Mouse (Mus musculus) forebrain, embryonic 14.5 days (tissue): Measurements from ENCODE around the gene Klhdc9. TPM values are rescaled to one million over a fixed set of nuclear protein-coding genes. Genes with fewer than 3 reads are reported as not detected.
"Not testable (repeated sequence)": the region's sequence is repeated elsewhere in the genome, so short reads cannot be mapped to it uniquely, and the experiment has no call there.

Experiments
- ATAC-seq: fragments of 200-750 bp; cut with Nextera tagmentation; 2 replicates; pipeline ENCODE4 v1.8.0; 2017; ENCODE audit warnings: mild to moderate bottlenecking, moderate library complexity
- DNase-seq: peaks from one replicate; pipeline ENCODE4 v3.0.0-alpha.2; 2015; ENCODE audit warnings: low spot score
- H3K27ac ChIP-seq: fragments of 300-500 bp; sonication (generic); 2 replicates; pipeline ENCODE4 v1.5.1; 2014; ENCODE audit warnings: low read depth, mild to moderate bottlenecking, control low read depth, low read length, moderate library complexity
- H3K27me3 ChIP-seq: fragments of 300-500 bp; sonication (generic); replicated peaks from 2 replicates; pipeline ENCODE4 v1.6.1; 2014; ENCODE audit warnings: low read length, control low read depth, mixed read lengths; ENCODE audit not compliant: control insufficient read depth, insufficient read depth
- H3K36me3 ChIP-seq: fragments of 300-500 bp; sonication (generic); 2 replicates; pipeline ENCODE4 v1.6.1; 2014; ENCODE audit warnings: low read length, control low read depth; ENCODE audit not compliant: control insufficient read depth, insufficient read depth
- H3K4me1 ChIP-seq: fragments of 300-500 bp; sonication (generic); 2 replicates; pipeline ENCODE4 v1.6.1; 2014; ENCODE audit warnings: antibody characterized with exemption, low read length, control low read depth; ENCODE audit not compliant: control insufficient read depth, insufficient read depth
- H3K4me2 ChIP-seq: fragments of 300-500 bp; sonication (generic); 2 replicates; pipeline ENCODE4 v1.6.1; 2014; ENCODE audit warnings: mild to moderate bottlenecking, control low read depth, low read length
- H3K4me3 ChIP-seq: fragments of 300-500 bp; sonication (generic); 2 replicates; pipeline ENCODE4 v1.5.1; 2014; ENCODE audit warnings: low read depth, low read length, control low read depth
- H3K9ac ChIP-seq: fragments of 300-500 bp; sonication (generic); 2 replicates; pipeline ENCODE4 v1.6.1; 2014; ENCODE audit warnings: mild to moderate bottlenecking, low read length, control low read depth, moderate library complexity
- H3K9me3 ChIP-seq: fragments of 300-500 bp; sonication (generic); replicated peaks from 2 replicates; pipeline ENCODE4 v1.6.1; 2016; ENCODE audit warnings: low read length, control low read depth, mixed read lengths; ENCODE audit not compliant: control insufficient read depth
- WGBS: fragments of 180-500 bp; shearing (Covaris S2); extraction: QIAGEN DNeasy Blood & Tissue Kit; methylation state at CpG from one replicate; pipeline ENCODE4 v1.1.7; 2014; 5-methylcytosine and 5-hydroxymethylcytosine counted together
- polyA plus RNA-seq: library from polyadenylated mRNA; unstranded; fragments of >200 nt; fragmentation: Nextera tagmentation; extraction: Ambion mirVana; gene quantifications from 2 replicates; pipeline ENCODE4 v1.2.1, GENCODE M21; 2014

Klhdc9 gene
- polyA plus RNA-seq, 1 experiment from 2014 or later = 5.2 TPM

GRCm38 (mm10) chr1:171328244-171328643 lies 32.4 kb downstream of the Klhdc9 start:
- Histone ChIP-seq H3K4me3 (peak overlapping the region; percentile 84), H3K4me2 (peak overlapping the region; percentile 52), H3K27me3 (no peaks in the 10 kb centered on the region), H3K9me3 (no peaks in the 10 kb centered on the region), H3K27ac (peak overlapping the region; percentile 97), H3K36me3 (0 out of 2 replicates have a peak, but pooled peaks cover 3% of the 10 kb centered on the region), H3K9ac (peak overlapping the region; percentile 79), H3K4me1 (peaks cover 19% of the 10 kb centered on the region)
- WGBS = 41% methylated on average over 9 of the region's 9 CpGs
- DNase-seq (peak; percentile 22), ATAC-seq (no peak)

- WGBS = 88% methylated on average over 4 of the region's 4 CpGs
- H3K27me3 ChIP-seq, DNase-seq, H3K36me3 ChIP-seq, H3K4me3 ChIP-seq, H3K4me2 ChIP-seq, H3K9me3 ChIP-seq, H3K27ac ChIP-seq, ATAC-seq, H3K9ac ChIP-seq: not testable (repeated sequence)
- H3K4me1 ChIP-seq = peaks cover 19% of the 10 kb centered on the region
Observed at GRCm38 (mm10) chr1:171326588-171326987, 34.0 kb downstream of the Klhdc9 start.

GRCm38 (mm10) chr1:171325571-171325970 lies 35.0 kb downstream of the Klhdc9 start:
- Histone ChIP-seq H3K9ac (no peak overlapping the region), H3K27ac (no peak overlapping the region), H3K36me3 (0 out of 2 replicates have a peak, but pooled peaks cover 3% of the 10 kb centered on the region), H3K9me3 (no peaks in the 10 kb centered on the region), H3K4me2 (no peak overlapping the region), H3K27me3 (no peaks in the 10 kb centered on the region), H3K4me3 (no peak overlapping the region), H3K4me1 (peaks cover 13% of the 10 kb centered on the region)
- ATAC-seq (no peak), DNase-seq (no peak)
- WGBS = 94% methylated on average over 2 of the region's 2 CpGs

GRCm38 (mm10) chr1:171322012-171322411 lies 38.6 kb downstream of the Klhdc9 start:
- no peaks in the 10 kb centered on the region for H3K27me3 ChIP-seq
- no peak overlapping the region for H3K4me3 ChIP-seq
- ATAC-seq (0 out of 2 replicates have a peak, but pooled peaks have one; percentile 34), DNase-seq (no peak)
- 0 out of 2 replicates have a peak, but pooled peaks cover 3% of the 10 kb centered on the region for H3K36me3 ChIP-seq
- no peaks in the 10 kb centered on the region; the same call in 1 of the 2 replicates for H3K4me1 ChIP-seq
- no peak overlapping the region for H3K4me2 ChIP-seq
- H3K27ac ChIP-seq = no peak overlapping the region
- 69% methylated on average over 1 of the region's 1 CpGs for WGBS
- no peak overlapping the region for H3K9ac ChIP-seq
- no peaks in the 10 kb centered on the region for H3K9me3 ChIP-seq

GRCm38 (mm10) chr1:171321415-171321814 lies 39.2 kb downstream of the Klhdc9 start:
- Histone ChIP-seq H3K4me1 (no peaks in the 10 kb centered on the region; the same call in 1 of the 2 replicates), H3K36me3 (0 out of 2 replicates have a peak, but pooled peaks cover 3% of the 10 kb centered on the region), H3K4me3 (no peak overlapping the region), H3K9ac (no peak overlapping the region), H3K4me2 (no peak overlapping the region), H3K27me3 (no peaks in the 10 kb centered on the region), H3K9me3 (no peaks in the 10 kb centered on the region), H3K27ac (no peak overlapping the region)
- 0 out of 2 replicates have a peak, but pooled peaks have one; percentile 29 for ATAC-seq
- peak; percentile 73 for DNase-seq

GRCm38 (mm10) chr1:171320151-171320550 lies 40.4 kb downstream of the Klhdc9 start:
- Histone ChIP-seq H3K4me3 (no peak overlapping the region), H3K9ac (no peak overlapping the region), H3K9me3 (no peaks in the 10 kb centered on the region), H3K36me3 (no peaks in the 10 kb centered on the region), H3K4me2 (no peak overlapping the region), H3K4me1 (no peaks in the 10 kb centered on the region), H3K27ac (no peak overlapping the region), H3K27me3 (no peaks in the 10 kb centered on the region)
- WGBS = 12% methylated on average over 5 of the region's 5 CpGs
- no peak for DNase-seq
- ATAC-seq = no peak

- ATAC-seq (no peak), DNase-seq (no peak)
- no peaks in the 10 kb centered on the region for H3K27me3 ChIP-seq
- no peak overlapping the region for H3K27ac ChIP-seq
- H3K36me3 ChIP-seq = no peaks in the 10 kb centered on the region
- H3K9ac ChIP-seq = no peak overlapping the region
- no peaks in the 10 kb centered on the region for H3K4me1 ChIP-seq
- H3K4me2 ChIP-seq = no peak overlapping the region
- no peaks in the 10 kb centered on the region for H3K9me3 ChIP-seq
- H3K4me3 ChIP-seq = no peak overlapping the region
- 8% methylated on average over 7 of the region's 7 CpGs for WGBS
Observed at GRCm38 (mm10) chr1:171319748-171320147, 40.9 kb downstream of the Klhdc9 start.

- no peaks in the 10 kb centered on the region for H3K27me3 ChIP-seq
- no peaks in the 10 kb centered on the region for H3K4me1 ChIP-seq
- no peak overlapping the region for H3K9ac ChIP-seq
- ATAC-seq (no peak), DNase-seq (no peak)
- no peaks in the 10 kb centered on the region for H3K36me3 ChIP-seq
- H3K4me2 ChIP-seq = no peak overlapping the region
- no peak overlapping the region for H3K27ac ChIP-seq
- no peaks in the 10 kb centered on the region for H3K9me3 ChIP-seq
- no peak overlapping the region for H3K4me3 ChIP-seq
- WGBS = 67% methylated on average over 2 of the region's 2 CpGs
Observed at GRCm38 (mm10) chr1:171309321-171309720, 51.3 kb downstream of the Klhdc9 start.
